Mouse (Mus musculus) lung, adult 2 months (tissue): ENCODE measurements around the gene Atp1a1.

Experiments used
- CTCF ChIP-seq: fragments of 200-500 bp; IDR thresholded peaks from 2 replicates; pipeline ENCODE4 v1.5.1; 2011; ENCODE audit warnings: mild to moderate bottlenecking, low read length, control low read depth; ENCODE audit not compliant: insufficient read depth
- POLR2A ChIP-seq: fragments of 200-500 bp; IDR thresholded peaks from 2 replicates; pipeline ENCODE4 v1.6.1; 2011; ENCODE audit warnings: low read depth, mild to moderate bottlenecking, control low read depth, low read length, borderline replicate concordance; ENCODE audit errors: extremely low read depth

- TF ChIP-seq POLR2A = no peak
- no peak for TF ChIP-seq CTCF
Measured at GRCm38 (mm10) chr3:101540568-101540967, 63.9 kb downstream of the Atp1a1 start.
